Mouse (Mus musculus) stomach, embryonic 16.5 days (tissue): ENCODE data around the gene Foxn3. TPM values are rescaled to one million over a fixed set of nuclear protein-coding genes. Genes with fewer than 3 reads are reported as not detected.
A peak's percentile ranks its signal among the peaks of the same experiment; 100 is the strongest.

Experiments used
- ATAC-seq: fragments of 200-750 bp; cut with Nextera tagmentation; 2 replicates; pipeline ENCODE4 v1.8.0; 2017; ENCODE audit warnings: moderate number of reproducible peaks, moderate TSS enrichment; ENCODE audit not compliant: insufficient read depth, low FRiP score
- H3K27ac ChIP-seq: fragments of 300-500 bp; sonication (generic); 2 replicates; pipeline ENCODE4 v1.5.1; 2014; ENCODE audit warnings: low read length
- H3K27me3 ChIP-seq: fragments of 300-500 bp; sonication (generic); 2 replicates; pipeline ENCODE4 v1.6.1; 2014; ENCODE audit warnings: low read length, control low read depth, mixed read lengths; ENCODE audit not compliant: control insufficient read depth, insufficient read depth
- H3K36me3 ChIP-seq: fragments of 300-500 bp; sonication (generic); 2 replicates; pipeline ENCODE4 v1.6.1; 2014; ENCODE audit warnings: low read length; ENCODE audit not compliant: control insufficient read depth, insufficient read depth
- H3K4me1 ChIP-seq: fragments of 300-500 bp; sonication (generic); 2 replicates; pipeline ENCODE4 v1.6.1; 2014; ENCODE audit warnings: low read length, control low read depth, mixed read lengths; ENCODE audit not compliant: control insufficient read depth, insufficient read depth
- H3K4me2 ChIP-seq: fragments of 300-500 bp; sonication (generic); 2 replicates; pipeline ENCODE4 v1.6.1; 2014; ENCODE audit warnings: low read depth, low read length, mixed read lengths
- H3K4me3 ChIP-seq: fragments of 300-500 bp; sonication (generic); replicated peaks from 2 replicates; pipeline ENCODE4 v1.5.1; 2014; ENCODE audit warnings: mild to moderate bottlenecking, low read length
- H3K9ac ChIP-seq: fragments of 300-500 bp; sonication (generic); 2 replicates; pipeline ENCODE4 v1.6.1; 2014; ENCODE audit warnings: low read length
- H3K9me3 ChIP-seq: fragments of 300-500 bp; sonication (generic); replicated peaks from 2 replicates; pipeline ENCODE4 v1.6.1; 2016; ENCODE audit warnings: low read length, control low read depth; ENCODE audit not compliant: control insufficient read depth
- WGBS: fragments of 180-500 bp; shearing (Covaris S2); extraction: QIAGEN DNeasy Blood & Tissue Kit; methylation state at CpG from one replicate; pipeline ENCODE4 v1.1.7; 2014; 5-methylcytosine and 5-hydroxymethylcytosine counted together
- polyA plus RNA-seq: library from polyadenylated mRNA; unstranded; fragments of >200 nt; fragmentation: Nextera tagmentation; extraction: Ambion mirVana; gene quantifications from 2 replicates; pipeline ENCODE4 v1.2.1, GENCODE M21; 2015

Foxn3 gene
- polyA plus RNA-seq, 1 experiment from 2014 or later = 58.3 TPM

GRCm38 (mm10) chr12:99467884-99468311 is 95.5 kb downstream of the Foxn3 start:
- peak overlapping the region; percentile 43; the same call in 1 of the 2 replicates for H3K4me2 ChIP-seq
- H3K9me3 ChIP-seq = no peaks in the 10 kb centered on the region
- H3K27ac ChIP-seq = no peak overlapping the region
- peak; percentile 47; the same call in 1 of the 2 replicates for ATAC-seq
- peak overlapping the region; percentile 8; the same call in 1 of the 2 replicates for H3K4me3 ChIP-seq
- no peaks in the 10 kb centered on the region for H3K27me3 ChIP-seq
- no peak overlapping the region; the same call in none of the 2 replicates for H3K9ac ChIP-seq
- H3K36me3 ChIP-seq = no peaks in the 10 kb centered on the region
- peaks cover 8% of the 10 kb centered on the region for H3K4me1 ChIP-seq
- WGBS = 41% methylated on average over 15 of the region's 15 CpGs

- Histone ChIP-seq H3K9ac (no peak overlapping the region), H3K4me1 (peaks cover 11% of the 10 kb centered on the region), H3K27ac (no peak overlapping the region), H3K4me2 (peak overlapping the region; percentile 43; the same call in 1 of the 2 replicates), H3K4me3 (no peak overlapping the region), H3K36me3 (no peaks in the 10 kb centered on the region), H3K27me3 (no peaks in the 10 kb centered on the region), H3K9me3 (no peaks in the 10 kb centered on the region)
- WGBS = 76% methylated on average over 12 of the region's 12 CpGs
- no peak for ATAC-seq
These were observed 96.0 kb downstream of the Foxn3 start for GRCm38 (mm10) chr12:99467256-99467883.

- Histone ChIP-seq H3K27ac (no peak overlapping the region), H3K9me3 (no peaks in the 10 kb centered on the region), H3K9ac (no peak overlapping the region), H3K4me1 (peaks cover 11% of the 10 kb centered on the region), H3K4me3 (no peak overlapping the region), H3K27me3 (no peaks in the 10 kb centered on the region), H3K4me2 (no peak overlapping the region), H3K36me3 (no peaks in the 10 kb centered on the region)
- ATAC-seq = no peak
- 83% methylated on average over 5 of the region's 5 CpGs for WGBS
These were observed 97.0 kb downstream of the Foxn3 start for GRCm38 (mm10) chr12:99466426-99466825.

- H3K36me3 ChIP-seq = no peaks in the 10 kb centered on the region
- H3K4me2 ChIP-seq = no peak overlapping the region
- H3K9ac ChIP-seq = no peak overlapping the region
- H3K4me3 ChIP-seq = no peak overlapping the region
- H3K4me1 ChIP-seq = peaks cover 11% of the 10 kb centered on the region
- H3K27ac ChIP-seq = no peak overlapping the region
- H3K9me3 ChIP-seq = no peaks in the 10 kb centered on the region
- 73% methylated on average over 5 of the region's 5 CpGs for WGBS
- ATAC-seq = no peak
- no peaks in the 10 kb centered on the region for H3K27me3 ChIP-seq
These were observed 99.1 kb downstream of the Foxn3 start for GRCm38 (mm10) chr12:99464291-99464690.

DNA sequence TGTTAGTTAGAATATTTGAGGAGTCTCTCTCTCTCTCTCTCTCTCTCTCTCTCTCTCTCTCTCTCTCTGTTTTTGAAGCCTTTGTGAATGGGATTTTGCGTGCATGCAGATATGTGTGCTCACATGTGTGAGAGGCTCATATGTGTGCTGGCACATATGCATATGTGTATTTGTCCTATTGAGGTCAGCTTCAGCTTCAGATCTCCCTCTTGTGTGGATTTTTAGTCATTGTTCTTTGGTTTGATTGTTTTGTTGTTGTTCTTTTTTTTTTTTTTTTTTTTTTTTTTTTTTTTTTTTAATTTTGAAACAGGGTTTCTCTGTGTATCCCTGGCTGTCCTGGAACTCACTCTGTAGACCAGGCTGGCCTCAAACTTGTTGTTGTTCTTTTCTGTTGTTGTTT is 100.5 kb downstream of the Foxn3 start:
- Histone ChIP-seq H3K4me3 (no peak overlapping the region), H3K4me2 (no peak overlapping the region), H3K27ac (no peak overlapping the region), H3K36me3 (no peaks in the 10 kb centered on the region), H3K27me3 (no peaks in the 10 kb centered on the region), H3K9me3 (no peaks in the 10 kb centered on the region), H3K9ac (no peak overlapping the region), H3K4me1 (peaks cover 5% of the 10 kb centered on the region; the same call in 1 of the 2 replicates)
- ATAC-seq = no peak
- WGBS = 85% methylated on average over 1 of the region's 1 CpGs

DNA sequence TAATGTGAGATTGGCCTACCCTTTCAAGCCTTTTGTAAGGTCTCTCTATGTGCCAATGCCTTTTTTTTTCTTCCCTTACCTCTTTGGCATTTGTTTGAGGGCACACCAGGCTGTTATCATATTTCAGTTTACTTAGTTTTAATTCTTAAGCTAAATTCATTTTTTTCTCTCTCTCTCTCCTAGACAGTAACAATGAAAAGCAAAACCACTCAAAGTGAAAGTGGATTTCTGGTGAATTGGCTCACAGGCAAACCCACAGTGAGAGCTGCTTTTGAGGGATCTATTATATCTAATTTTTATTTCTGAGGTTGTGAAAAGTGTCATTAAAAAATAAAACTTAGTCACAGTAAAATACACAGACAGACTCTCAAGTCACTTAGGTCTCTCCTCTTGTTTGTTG is 101.1 kb downstream of the Foxn3 start:
- no peak overlapping the region for H3K4me2 ChIP-seq

DNA sequence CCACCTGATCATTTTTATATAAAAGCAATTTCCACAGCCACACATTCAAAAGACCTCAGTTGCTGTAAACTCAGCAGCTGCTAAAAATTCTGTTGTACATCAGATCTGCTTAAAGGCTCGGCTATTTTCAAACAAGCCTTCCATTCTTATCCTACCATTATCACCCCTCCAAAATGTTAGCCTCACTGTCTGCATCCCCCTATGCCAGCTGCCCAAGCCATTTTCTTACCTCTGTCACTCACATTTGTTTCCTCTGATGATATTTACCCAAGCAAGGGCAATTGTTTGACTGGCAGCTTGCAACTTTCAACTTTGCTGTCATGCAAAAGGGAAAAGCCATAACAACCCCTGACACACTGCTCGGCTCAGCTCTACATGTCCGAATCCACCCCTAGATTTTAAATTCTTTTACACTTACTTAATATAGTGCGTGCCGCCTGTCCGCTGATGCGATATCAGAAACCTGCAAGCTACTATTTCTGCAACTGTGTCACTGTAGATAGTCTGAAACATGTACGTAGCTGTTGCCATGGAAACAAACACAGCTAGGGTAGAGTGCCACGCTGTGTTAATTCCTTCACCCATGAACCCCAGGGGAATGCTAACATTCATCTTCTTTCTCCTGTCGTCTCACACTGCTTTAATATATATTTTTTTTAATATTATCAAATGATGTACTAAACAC is 105.7 kb downstream of the Foxn3 start:
- 48% methylated on average over 10 of the region's 10 CpGs for WGBS
- H3K27ac ChIP-seq = no peak overlapping the region
- no peaks in the 10 kb centered on the region for H3K9me3 ChIP-seq
- no peaks in the 10 kb centered on the region for H3K27me3 ChIP-seq
- H3K36me3 ChIP-seq = no peaks in the 10 kb centered on the region
- H3K4me1 ChIP-seq = peaks cover 12% of the 10 kb centered on the region; the same call in 1 of the 2 replicates
- no peak overlapping the region for H3K4me3 ChIP-seq
- no peak overlapping the region for H3K4me2 ChIP-seq
- no peak overlapping the region for H3K9ac ChIP-seq
- ATAC-seq = 0 out of 2 replicates have a peak, but pooled peaks have one; percentile 40

More for the DNA sequence above, 101.1 kb downstream of the Foxn3 start:
- Histone ChIP-seq H3K9ac (no peak overlapping the region), H3K4me3 (no peak overlapping the region), H3K4me1 (peaks cover 7% of the 10 kb centered on the region; the same call in 1 of the 2 replicates), H3K27me3 (no peaks in the 10 kb centered on the region), H3K9me3 (no peaks in the 10 kb centered on the region), H3K36me3 (no peaks in the 10 kb centered on the region), H3K27ac (no peak overlapping the region)
- no peak for ATAC-seq

DNA sequence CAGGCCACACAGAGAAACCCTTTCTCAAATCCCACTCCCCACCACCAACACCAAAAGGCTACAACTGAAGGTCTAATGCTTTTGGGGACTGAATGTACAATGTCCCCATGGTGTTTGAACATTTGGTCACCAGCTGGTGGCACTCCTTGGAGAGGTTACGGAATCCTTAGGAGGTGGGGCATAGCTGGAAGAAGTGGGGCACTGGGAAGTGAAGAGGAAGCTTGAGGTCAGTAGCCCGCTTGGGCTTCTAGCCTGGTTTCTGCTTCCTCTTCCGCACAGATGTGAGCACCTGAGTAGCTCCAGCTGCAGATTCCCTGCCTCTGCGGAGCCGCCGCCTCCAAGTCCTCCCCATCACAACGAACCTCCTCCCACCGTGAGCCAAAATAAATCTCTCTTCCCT is 107.8 kb downstream of the Foxn3 start:
- Histone ChIP-seq H3K4me3 (no peak overlapping the region), H3K4me2 (no peak overlapping the region), H3K4me1 (peaks cover 10% of the 10 kb centered on the region; the same call in 1 of the 2 replicates), H3K9ac (no peak overlapping the region), H3K27me3 (no peaks in the 10 kb centered on the region), H3K27ac (no peak overlapping the region), H3K9me3 (no peaks in the 10 kb centered on the region), H3K36me3 (no peaks in the 10 kb centered on the region)
- ATAC-seq = no peak
- 93% methylated on average over 8 of the region's 8 CpGs for WGBS

DNA sequence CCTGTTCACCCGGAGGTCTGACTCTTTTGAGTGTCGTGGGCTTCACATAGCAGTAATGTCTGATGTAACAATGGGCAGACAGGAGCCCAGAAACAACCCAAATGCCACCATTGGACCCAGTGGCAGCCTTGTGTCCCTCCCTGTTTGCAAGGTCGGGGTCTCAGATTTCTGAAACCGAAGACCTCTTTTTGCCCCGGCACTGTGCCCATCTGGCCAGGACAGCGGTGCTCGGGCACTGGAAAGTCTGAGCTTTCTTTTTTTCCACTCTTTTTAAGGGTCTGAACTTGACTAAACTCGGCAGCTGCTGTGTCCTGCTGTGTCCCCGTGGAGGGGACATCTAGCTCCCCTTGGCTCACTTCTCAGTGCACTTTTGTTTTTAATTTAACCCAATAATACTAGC is 109.0 kb downstream of the Foxn3 start:
- Histone ChIP-seq H3K36me3 (no peaks in the 10 kb centered on the region), H3K27me3 (no peaks in the 10 kb centered on the region), H3K27ac (no peak overlapping the region), H3K4me1 (peaks cover 10% of the 10 kb centered on the region; the same call in 1 of the 2 replicates), H3K4me2 (no peak overlapping the region), H3K9ac (no peak overlapping the region), H3K9me3 (no peaks in the 10 kb centered on the region), H3K4me3 (no peak overlapping the region)
- WGBS = 69% methylated on average over 9 of the region's 9 CpGs
- no peak for ATAC-seq
